Mouse (Mus musculus) stomach, embryonic 16.5 days (tissue): ENCODE measurements around the gene Hoxa6. TPM values are rescaled to one million over a fixed set of nuclear protein-coding genes. Genes with fewer than 3 reads are reported as not detected.

ENCODE experiments used
- ATAC-seq: fragments of 200-750 bp; cut with Nextera tagmentation; 2 replicates; pipeline ENCODE4 v1.8.0; 2017; ENCODE audit warnings: moderate number of reproducible peaks, moderate TSS enrichment; ENCODE audit not compliant: insufficient read depth, low FRiP score
- H3K27ac ChIP-seq: fragments of 300-500 bp; sonication (generic); 2 replicates; pipeline ENCODE4 v1.5.1; 2014; ENCODE audit warnings: low read length
- H3K27me3 ChIP-seq: fragments of 300-500 bp; sonication (generic); 2 replicates; pipeline ENCODE4 v1.6.1; 2014; ENCODE audit warnings: low read length, control low read depth, mixed read lengths; ENCODE audit not compliant: control insufficient read depth, insufficient read depth
- H3K36me3 ChIP-seq: fragments of 300-500 bp; sonication (generic); 2 replicates; pipeline ENCODE4 v1.6.1; 2014; ENCODE audit warnings: low read length; ENCODE audit not compliant: control insufficient read depth, insufficient read depth
- H3K4me1 ChIP-seq: fragments of 300-500 bp; sonication (generic); 2 replicates; pipeline ENCODE4 v1.6.1; 2014; ENCODE audit warnings: low read length, control low read depth, mixed read lengths; ENCODE audit not compliant: control insufficient read depth, insufficient read depth
- H3K4me2 ChIP-seq: fragments of 300-500 bp; sonication (generic); 2 replicates; pipeline ENCODE4 v1.6.1; 2014; ENCODE audit warnings: low read depth, low read length, mixed read lengths
- H3K4me3 ChIP-seq: fragments of 300-500 bp; sonication (generic); replicated peaks from 2 replicates; pipeline ENCODE4 v1.5.1; 2014; ENCODE audit warnings: mild to moderate bottlenecking, low read length
- H3K9ac ChIP-seq: fragments of 300-500 bp; sonication (generic); 2 replicates; pipeline ENCODE4 v1.6.1; 2014; ENCODE audit warnings: low read length
- H3K9me3 ChIP-seq: fragments of 300-500 bp; sonication (generic); replicated peaks from 2 replicates; pipeline ENCODE4 v1.6.1; 2016; ENCODE audit warnings: low read length, control low read depth; ENCODE audit not compliant: control insufficient read depth
- WGBS: fragments of 180-500 bp; shearing (Covaris S2); extraction: QIAGEN DNeasy Blood & Tissue Kit; methylation state at CpG from one replicate; pipeline ENCODE4 v1.1.7; 2014; 5-methylcytosine and 5-hydroxymethylcytosine counted together
- polyA plus RNA-seq: library from polyadenylated mRNA; unstranded; fragments of >200 nt; fragmentation: Nextera tagmentation; extraction: Ambion mirVana; gene quantifications from 2 replicates; pipeline ENCODE4 v1.2.1, GENCODE M21; 2015

The Hoxa6 gene
- polyA plus RNA-seq: 1.3 and 1.4 TPM in 2 replicates

DNA sequence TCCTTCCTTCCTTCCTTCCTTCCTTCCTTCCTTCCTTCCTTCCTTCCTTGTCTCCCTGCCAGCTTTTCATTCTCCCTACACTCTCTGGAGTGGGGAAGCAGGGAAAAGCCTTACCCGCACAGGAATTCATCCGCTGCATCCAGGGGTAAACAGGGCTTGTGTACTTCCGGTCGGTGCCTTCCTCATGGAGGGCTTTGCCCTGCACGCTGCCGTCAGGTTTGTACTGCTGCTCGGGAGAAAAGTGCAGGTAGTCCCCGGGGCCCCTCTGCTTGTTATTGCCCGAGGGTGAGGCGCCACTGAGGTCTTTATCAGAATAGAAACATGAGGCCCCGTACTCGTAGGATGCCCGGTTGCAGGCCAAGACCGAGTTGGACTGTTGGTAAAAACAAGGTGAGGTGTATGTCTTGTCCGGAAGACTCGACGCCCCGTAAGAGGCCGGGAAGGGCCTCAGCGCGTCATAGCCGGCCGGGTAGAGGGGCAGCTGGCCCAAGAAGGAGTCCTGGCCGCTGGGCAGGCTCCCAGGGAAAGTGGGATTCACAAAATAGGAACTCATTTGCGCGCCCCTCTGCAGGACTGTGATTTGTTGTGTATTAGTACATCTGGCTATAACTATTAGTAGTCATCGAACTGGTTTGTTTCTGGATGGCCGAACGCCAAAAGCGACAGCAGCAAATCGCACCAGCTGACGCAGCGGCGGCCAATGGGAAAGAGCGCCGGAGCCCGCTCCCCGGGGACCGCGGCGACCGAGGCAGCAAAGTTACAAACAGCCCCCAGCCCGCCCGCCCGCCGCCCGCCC is at the start of gene Hoxa6:
Gene Hoxa6 (minus strand): TSS at position 651 of the 796 bp plus-strand sequence.
- H3K9ac ChIP-seq: peak within 1 kb of the TSS; percentile 70
- 4% methylated on average over 47 of the region's 47 CpGs for WGBS
- no peak for ATAC-seq
- no peaks in the 10 kb centered on the region for H3K36me3 ChIP-seq
- no peaks in the 10 kb centered on the region for H3K9me3 ChIP-seq
- peaks cover 58% of the 10 kb centered on the region for H3K27me3 ChIP-seq
- peak within 1 kb of the TSS; percentile 84 for H3K4me2 ChIP-seq
- peak within 1 kb of the TSS; percentile 71 for H3K4me3 ChIP-seq
- peak within 1 kb of the TSS; percentile 70 for H3K27ac ChIP-seq
- peaks cover 4% of the 10 kb centered on the region; the same call in 1 of the 2 replicates for H3K4me1 ChIP-seq

DNA sequence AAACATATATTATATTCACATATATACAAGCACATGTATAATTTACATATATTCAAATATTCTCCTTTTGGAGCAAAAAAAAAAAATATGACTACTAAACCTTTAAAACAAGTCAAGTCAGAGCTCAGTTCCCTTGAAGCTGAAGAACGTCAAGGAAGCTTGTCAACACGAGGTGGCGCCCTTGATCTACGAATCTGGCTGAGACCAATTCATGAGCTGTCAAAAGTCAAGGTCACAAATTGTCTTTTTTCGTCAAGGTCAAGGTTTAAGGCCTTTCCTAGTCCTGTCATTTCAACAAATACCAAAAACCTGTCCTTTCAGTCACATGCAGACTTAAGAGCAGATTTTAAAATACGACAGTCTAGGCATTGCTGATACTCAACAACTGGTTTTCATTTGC is 48.4 kb upstream of the Hoxa6 start:
- H3K27me3 ChIP-seq: peaks cover 73% of the 10 kb centered on the region
- no peaks in the 10 kb centered on the region for H3K36me3 ChIP-seq
- H3K4me3 ChIP-seq: no peak overlapping the region

GRCm38 (mm10) chr6:52253511-52254500 is 45.3 kb upstream of the Hoxa6 start:
- Histone ChIP-seq H3K9ac (no peak overlapping the region), H3K27ac (no peak overlapping the region), H3K27me3 (peaks cover 74% of the 10 kb centered on the region), H3K4me2 (no peak overlapping the region), H3K4me1 (no peaks in the 10 kb centered on the region), H3K9me3 (no peaks in the 10 kb centered on the region), H3K36me3 (no peaks in the 10 kb centered on the region), H3K4me3 (0 out of 2 replicates have a peak overlapping the region, but pooled peaks have one; percentile 3)
- 2% methylated on average over 59 of the region's 59 CpGs for WGBS
- ATAC-seq: no peak

More for the DNA sequence above, 48.4 kb upstream of the Hoxa6 start:
- ATAC-seq: no peak
- no peak overlapping the region for H3K27ac ChIP-seq
- no peak overlapping the region for H3K9ac ChIP-seq
- peaks cover 5% of the 10 kb centered on the region; the same call in 1 of the 2 replicates for H3K4me1 ChIP-seq
- H3K9me3 ChIP-seq: no peaks in the 10 kb centered on the region
- H3K4me2 ChIP-seq: no peak overlapping the region
- 1% methylated on average over 6 of the region's 6 CpGs for WGBS

- H3K4me1 ChIP-seq: no peaks in the 10 kb centered on the region
- H3K36me3 ChIP-seq: no peaks in the 10 kb centered on the region
- WGBS: 3% methylated on average over 35 of the region's 35 CpGs
- H3K4me3 ChIP-seq: no peak overlapping the region
- H3K9ac ChIP-seq: no peak overlapping the region
- H3K9me3 ChIP-seq: no peaks in the 10 kb centered on the region
- H3K27me3 ChIP-seq: peaks cover 75% of the 10 kb centered on the region
- H3K4me2 ChIP-seq: no peak overlapping the region
- no peak for ATAC-seq
- H3K27ac ChIP-seq: no peak overlapping the region
These were observed 44.4 kb upstream of the Hoxa6 start for GRCm38 (mm10) chr6:52252775-52253376.

DNA sequence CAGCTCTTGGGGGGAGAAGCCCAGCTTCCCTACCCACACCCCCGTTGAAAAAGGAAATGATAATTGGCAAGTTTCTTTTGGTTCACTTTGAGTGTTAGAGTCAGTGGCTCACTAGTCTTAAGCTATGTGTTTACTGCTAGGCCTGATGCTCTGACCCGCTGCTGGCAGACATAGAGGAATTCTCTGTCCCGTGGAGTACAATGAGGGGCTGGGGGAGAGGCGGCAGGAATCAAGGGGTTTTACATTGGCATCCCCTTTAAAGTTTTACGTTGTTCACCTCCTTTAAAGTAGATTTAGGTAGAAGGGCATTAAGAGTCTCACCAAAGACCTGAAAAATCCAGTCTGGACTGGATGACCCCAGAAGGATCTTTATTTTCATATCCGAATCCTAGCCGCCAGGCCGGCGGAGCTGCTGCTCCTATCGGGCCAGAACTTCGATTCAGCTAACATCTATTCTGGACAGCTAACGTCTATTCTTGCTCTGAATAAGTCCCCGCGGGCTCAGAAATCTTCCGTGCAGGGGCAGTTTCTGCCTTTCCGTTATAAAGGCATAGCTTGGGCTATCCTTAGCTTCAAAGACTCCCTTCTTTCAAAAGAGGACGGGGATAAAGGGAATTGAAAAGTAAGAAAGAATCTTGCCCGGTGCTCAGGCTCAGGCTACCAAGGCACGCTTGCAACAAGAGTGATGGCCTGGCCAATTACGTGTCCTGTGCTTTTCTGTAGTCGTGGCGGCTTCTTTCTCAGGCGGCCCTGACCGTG is 43.7 kb upstream of the Hoxa6 start:
- Histone ChIP-seq H3K36me3 (no peaks in the 10 kb centered on the region), H3K27me3 (peaks cover 77% of the 10 kb centered on the region), H3K4me2 (no peak overlapping the region), H3K4me3 (no peak overlapping the region), H3K27ac (no peak overlapping the region), H3K4me1 (no peaks in the 10 kb centered on the region), H3K9ac (no peak overlapping the region), H3K9me3 (no peaks in the 10 kb centered on the region)
- WGBS: 4% methylated on average over 24 of the region's 24 CpGs
- no peak for ATAC-seq

DNA sequence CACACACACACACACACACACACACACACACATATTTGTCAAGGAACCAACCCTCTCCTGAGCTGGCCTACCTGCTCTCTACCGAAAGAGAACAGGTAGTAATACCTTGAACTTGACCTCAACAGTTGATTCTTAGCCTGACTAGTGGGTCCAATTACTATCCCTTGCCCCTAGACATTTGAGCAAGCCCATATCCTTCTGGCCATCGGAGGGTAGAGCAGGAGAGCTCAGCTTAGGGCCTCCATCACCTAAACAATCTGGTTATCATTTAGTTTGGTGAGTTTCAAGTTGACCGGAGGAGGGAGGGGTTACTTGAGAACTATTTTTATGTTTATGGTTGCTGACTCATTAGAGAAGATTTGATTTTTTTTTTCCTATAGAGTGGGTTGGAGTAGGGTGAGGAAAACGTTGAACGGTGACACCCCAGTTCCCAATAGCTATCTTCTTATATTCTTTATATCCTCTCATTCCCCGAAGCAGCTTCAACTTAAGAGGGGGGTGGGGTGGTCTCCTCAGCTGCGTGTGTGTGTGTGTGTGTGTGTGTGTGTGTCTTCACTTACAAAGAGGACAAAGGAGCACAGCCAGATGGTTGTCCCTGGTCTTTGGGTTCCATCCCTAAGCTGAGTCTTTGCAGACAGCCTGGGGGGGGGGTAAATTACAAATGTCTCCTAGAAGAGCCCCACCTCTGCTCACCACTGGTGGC is 42.8 kb upstream of the Hoxa6 start:
- no peak overlapping the region for H3K9ac ChIP-seq
- no peaks in the 10 kb centered on the region for H3K9me3 ChIP-seq
- H3K4me3 ChIP-seq: no peak overlapping the region
- no peak for ATAC-seq
- peaks cover 79% of the 10 kb centered on the region for H3K27me3 ChIP-seq
- H3K27ac ChIP-seq: no peak overlapping the region
- WGBS: 10% methylated on average over 7 of the region's 7 CpGs
- no peaks in the 10 kb centered on the region for H3K36me3 ChIP-seq
- H3K4me1 ChIP-seq: no peaks in the 10 kb centered on the region
- H3K4me2 ChIP-seq: no peak overlapping the region

GRCm38 (mm10) chr6:52249826-52250225 is 41.3 kb upstream of the Hoxa6 start:
- WGBS: 3% methylated on average over 4 of the region's 4 CpGs
- Histone ChIP-seq H3K4me2 (no peak overlapping the region), H3K9me3 (no peaks in the 10 kb centered on the region), H3K4me3 (no peak overlapping the region), H3K36me3 (no peaks in the 10 kb centered on the region), H3K27ac (no peak overlapping the region), H3K9ac (no peak overlapping the region), H3K4me1 (peaks cover 5% of the 10 kb centered on the region; the same call in 1 of the 2 replicates), H3K27me3 (peaks cover 82% of the 10 kb centered on the region)
- ATAC-seq: no peak

- H3K36me3 ChIP-seq: no peaks in the 10 kb centered on the region
- H3K27me3 ChIP-seq: peaks cover 85% of the 10 kb centered on the region
- 1% methylated on average over 16 of the region's 16 CpGs for WGBS
- no peak for ATAC-seq
- no peak overlapping the region for H3K4me2 ChIP-seq
- no peak overlapping the region for H3K27ac ChIP-seq
- H3K4me3 ChIP-seq: no peak overlapping the region
- H3K9ac ChIP-seq: no peak overlapping the region
- H3K9me3 ChIP-seq: no peaks in the 10 kb centered on the region
- H3K4me1 ChIP-seq: peaks cover 5% of the 10 kb centered on the region; the same call in 1 of the 2 replicates
These were observed 40.9 kb upstream of the Hoxa6 start for GRCm38 (mm10) chr6:52249415-52249738.
